Mouse (Mus musculus) mesoderm, embryonic 11.5 days (tissue): Measurements from ENCODE around the gene Gm20388.
A peak's percentile ranks its signal among the peaks of the same experiment; 100 is the strongest.

Experiments
- DNase-seq: peaks from one replicate; pipeline ENCODE4 v3.0.0-alpha.2; 2012; ENCODE audit warnings: low read depth, low spot score

Gm20388 gene

GRCm38 (mm10) chr8:120487729-120488510 is 577.3 kb downstream of the Gm20388 start:
- DNase-seq, result peak; percentile 88

DNA sequence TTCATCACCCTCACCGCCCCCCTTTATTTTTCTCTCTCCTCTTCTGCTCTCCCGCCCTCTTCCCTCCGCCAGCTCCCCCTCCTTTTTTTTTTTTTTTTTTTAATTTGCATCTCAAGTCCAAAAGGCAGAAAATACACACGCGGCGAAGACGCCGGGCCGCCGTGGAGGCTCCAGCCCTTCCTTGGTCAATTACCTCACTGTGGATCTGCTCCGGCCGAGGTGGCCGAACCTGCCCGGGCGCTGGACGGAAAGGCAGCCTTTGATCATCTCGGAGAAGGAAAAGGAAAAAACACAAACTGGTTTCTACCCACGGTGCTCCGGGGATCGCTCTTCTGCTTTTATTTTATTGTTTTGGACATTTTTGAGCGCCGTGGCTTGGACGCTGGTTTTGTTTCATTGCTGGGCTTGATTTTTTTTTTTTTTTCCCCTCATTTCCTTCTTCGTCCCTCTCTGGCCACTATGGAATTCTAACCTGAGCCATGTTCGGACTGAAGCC is 578.0 kb downstream of the Gm20388 start:
- no peak for DNase-seq

GRCm38 (mm10) chr8:120489142-120489754 is 578.6 kb downstream of the Gm20388 start:
- no peak for DNase-seq

DNA sequence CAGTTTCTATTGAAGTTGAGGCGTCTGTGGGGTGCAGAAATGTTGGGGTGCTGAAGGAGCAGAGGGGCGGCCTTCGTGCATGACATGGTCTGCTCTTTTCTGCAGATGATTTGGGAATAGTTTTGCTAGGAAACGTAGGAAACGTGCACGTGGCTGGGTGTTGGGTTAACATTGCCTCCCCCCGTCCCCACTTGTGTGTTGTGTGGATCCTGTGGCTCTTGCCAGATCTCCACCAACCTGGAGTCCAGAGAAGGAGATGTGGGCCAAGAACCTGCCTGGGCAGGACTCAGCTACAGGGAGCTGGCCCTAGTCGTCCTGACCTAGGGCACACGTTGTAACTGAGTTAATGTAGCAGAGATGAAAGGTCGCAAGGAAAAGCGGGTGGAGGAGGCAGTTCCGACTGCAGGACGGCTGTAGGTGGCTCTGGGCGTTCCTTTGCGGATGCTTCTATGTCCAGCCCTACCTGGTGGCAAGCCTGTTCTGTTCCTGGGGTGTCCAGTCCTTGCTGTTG is 579.2 kb downstream of the Gm20388 start:
- DNase-seq, result no peak

- DNase-seq, result no peak
These were observed 579.9 kb downstream of the Gm20388 start for GRCm38 (mm10) chr8:120490354-120491141.

GRCm38 (mm10) chr8:120491166-120491793 is 580.6 kb downstream of the Gm20388 start:
- DNase-seq, result no peak

GRCm38 (mm10) chr8:120492193-120492880 is 581.7 kb downstream of the Gm20388 start:
- DNase-seq, result no peak

DNA sequence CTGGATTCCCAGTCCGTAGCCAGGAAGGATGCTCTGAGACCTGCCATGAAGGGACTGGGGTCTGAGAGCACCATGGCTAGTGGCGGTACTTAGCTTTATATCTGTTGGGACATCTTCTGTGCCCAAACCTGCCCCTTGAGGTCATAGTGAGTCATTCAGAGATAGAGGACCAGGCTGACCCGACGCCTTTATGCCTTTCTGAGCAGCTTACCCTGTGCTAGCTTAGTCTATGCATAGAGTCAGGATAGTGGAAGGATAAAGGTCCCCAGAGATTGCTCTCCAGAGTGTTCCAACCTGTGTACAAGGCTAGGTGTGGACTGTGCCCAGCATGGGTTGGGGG is 582.2 kb downstream of the Gm20388 start:
- no peak for DNase-seq

GRCm38 (mm10) chr8:120493508-120494464 is 583.1 kb downstream of the Gm20388 start:
- DNase-seq, result no peak

- no peak for DNase-seq
These were observed 584.3 kb downstream of the Gm20388 start for GRCm38 (mm10) chr8:120494903-120495302.

DNA sequence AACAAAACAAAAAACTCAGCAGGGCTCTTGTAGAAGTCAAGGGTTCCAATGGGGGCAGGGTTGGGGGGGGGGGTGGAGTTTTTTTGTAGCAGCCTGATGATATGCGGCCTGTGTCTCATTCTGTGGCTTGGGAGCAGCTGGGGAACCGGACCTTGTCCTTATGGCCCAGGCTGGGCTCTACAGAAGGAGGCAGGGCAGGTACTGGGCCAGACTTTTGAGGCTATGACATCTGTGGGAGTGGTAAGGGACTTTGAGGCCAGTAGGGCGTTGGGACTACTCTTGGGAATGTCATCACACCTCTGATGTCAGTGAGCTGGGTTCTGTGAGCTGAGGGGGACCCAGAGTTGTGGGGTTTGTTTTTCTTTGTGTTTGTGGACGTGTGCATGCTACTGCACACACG is 584.8 kb downstream of the Gm20388 start:
- DNase-seq, result no peak

- DNase-seq, result no peak
These were observed 585.8 kb downstream of the Gm20388 start for GRCm38 (mm10) chr8:120496478-120496877.

GRCm38 (mm10) chr8:120497503-120497946 is 586.9 kb downstream of the Gm20388 start:
- no peak for DNase-seq

- no peak for DNase-seq
These were observed 587.7 kb downstream of the Gm20388 start for GRCm38 (mm10) chr8:120498349-120498831.

DNA sequence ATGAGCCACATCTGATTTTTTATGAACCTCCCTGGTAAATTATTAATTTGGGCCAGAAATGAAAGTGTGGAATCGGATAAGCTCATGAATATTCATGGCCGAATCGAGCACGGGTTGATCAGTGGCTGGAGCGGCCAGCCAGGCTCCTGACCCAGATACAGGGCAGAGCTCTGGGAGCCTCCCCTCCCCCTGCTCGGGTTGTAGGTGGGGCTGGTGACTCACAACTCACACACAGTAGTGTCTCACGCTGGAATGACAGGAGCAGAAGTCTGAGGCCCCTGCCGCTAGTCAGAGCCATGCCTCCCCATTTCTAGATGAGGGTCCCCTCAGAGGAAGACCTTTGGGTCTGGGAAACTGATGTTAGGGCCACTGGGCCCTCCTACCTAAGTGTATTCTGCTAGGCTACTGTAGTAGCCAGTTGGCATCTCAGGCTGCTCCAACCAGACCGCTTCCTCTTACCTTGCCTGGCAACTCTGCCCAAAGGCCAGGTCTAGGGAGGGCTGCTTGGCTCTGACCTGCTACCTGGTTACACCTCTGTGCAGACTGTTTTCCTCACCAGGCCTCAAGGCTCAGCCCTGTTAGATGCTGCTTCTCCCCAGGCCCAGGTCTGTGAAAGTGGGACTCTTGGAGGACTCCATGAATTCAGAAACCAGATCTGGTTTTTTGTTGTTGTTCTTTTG is 588.4 kb downstream of the Gm20388 start:
- DNase-seq, result no peak

DNA sequence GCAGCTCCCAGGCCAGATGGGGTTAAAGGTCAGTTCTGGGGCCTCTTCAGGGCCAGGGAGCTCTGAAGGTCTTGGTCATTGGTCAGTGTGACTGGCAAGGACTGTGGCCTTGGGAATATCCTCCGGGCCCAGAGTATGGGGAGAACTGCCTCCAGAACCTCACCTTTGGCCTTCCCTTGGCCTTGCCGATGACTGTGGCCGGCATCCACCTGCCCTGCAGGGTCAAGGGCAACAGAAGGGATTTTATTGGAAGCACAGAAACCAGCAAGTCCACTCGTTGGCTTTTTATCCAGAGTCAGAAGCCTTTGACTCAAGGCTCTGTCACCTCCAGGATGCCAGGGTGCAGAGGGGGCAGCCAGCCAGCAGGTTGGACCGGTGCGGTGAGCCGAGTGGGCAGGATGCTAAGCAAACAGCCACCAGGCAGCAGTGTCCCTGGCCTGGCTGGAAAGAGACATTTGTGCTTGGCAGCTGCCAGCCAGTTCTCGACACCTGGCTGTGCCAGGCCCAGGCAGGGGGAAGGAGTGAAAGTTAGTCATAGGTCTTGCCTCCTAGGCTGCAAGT is 590.1 kb downstream of the Gm20388 start:
- DNase-seq, result no peak

DNA sequence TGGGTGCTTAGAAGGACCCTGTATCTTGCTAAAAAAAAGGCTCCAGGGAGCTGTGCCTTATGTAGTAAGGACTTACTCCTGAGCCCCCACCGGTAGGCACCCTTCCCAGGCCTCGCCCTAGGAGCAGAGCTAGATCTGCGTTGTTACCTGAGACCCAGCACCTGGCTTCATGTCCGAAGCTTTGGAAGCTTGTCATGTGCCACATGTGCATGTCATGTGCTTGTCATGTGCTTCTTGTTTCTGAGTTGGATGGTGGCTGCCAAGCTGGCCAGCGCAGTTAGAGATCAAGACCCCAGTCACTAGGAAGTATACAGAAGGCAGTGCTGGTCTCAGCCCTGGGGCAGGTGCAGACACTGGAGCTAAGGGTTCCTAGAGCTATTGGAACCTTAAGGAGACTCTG is 590.8 kb downstream of the Gm20388 start:
- DNase-seq, result no peak

DNA sequence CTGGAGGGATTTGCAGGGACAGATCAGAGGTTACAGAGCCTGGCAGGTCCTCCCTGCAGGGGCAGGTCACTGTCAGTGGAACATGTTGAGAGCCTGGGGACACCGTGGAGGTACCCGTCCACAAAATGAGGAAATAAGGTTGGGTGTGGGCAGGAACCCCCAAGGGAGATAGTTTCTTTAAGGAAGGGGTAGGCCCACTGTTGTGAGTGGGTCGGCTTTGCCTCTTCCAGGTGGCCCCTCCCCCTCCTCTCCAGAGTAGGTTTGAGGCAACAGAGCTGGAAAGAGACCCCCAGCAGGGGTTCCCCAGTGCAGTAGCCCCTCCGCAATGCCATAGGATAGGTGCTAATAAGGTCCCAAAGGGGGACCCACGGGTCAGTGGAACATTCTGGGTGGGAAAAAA is 591.8 kb downstream of the Gm20388 start:
- no peak for DNase-seq
